Mouse (Mus musculus) embryonic facial prominence, embryonic 12.5 days (tissue): ENCODE data around the gene Fanci. TPM values are rescaled to one million over a fixed set of nuclear protein-coding genes. Genes with fewer than 3 reads are reported as not detected.

Source experiments
- ATAC-seq: fragments of 200-750 bp; cut with Nextera tagmentation; 2 replicates; pipeline ENCODE4 v1.8.0; 2017; ENCODE audit not compliant: insufficient number of reproducible peaks, insufficient read depth, low FRiP score, low TSS enrichment
- H3K27ac ChIP-seq: fragments of 300-500 bp; sonication (generic); 2 replicates; pipeline ENCODE4 v1.5.1; 2016; ENCODE audit warnings: mild to moderate bottlenecking
- H3K27me3 ChIP-seq: fragments of 300-500 bp; sonication (generic); 2 replicates; pipeline ENCODE4 v1.6.1; 2016; ENCODE audit warnings: mild to moderate bottlenecking, moderate library complexity
- H3K36me3 ChIP-seq: fragments of 300-500 bp; sonication (generic); 2 replicates; pipeline ENCODE4 v1.6.1; 2016; ENCODE audit warnings: mild to moderate bottlenecking
- H3K4me1 ChIP-seq: fragments of 300-500 bp; sonication (generic); 2 replicates; pipeline ENCODE4 v1.6.1; 2016
- H3K4me2 ChIP-seq: fragments of 300-500 bp; sonication (generic); replicated peaks from 2 replicates; pipeline ENCODE4 v1.6.1; 2016; ENCODE audit warnings: mild to moderate bottlenecking, moderate library complexity
- H3K4me3 ChIP-seq: fragments of 300-500 bp; sonication (generic); 2 replicates; pipeline ENCODE4 v1.5.1; 2016; ENCODE audit warnings: mild to moderate bottlenecking
- H3K9ac ChIP-seq: fragments of 300-500 bp; sonication (generic); 2 replicates; pipeline ENCODE4 v1.6.1; 2016; ENCODE audit warnings: mild to moderate bottlenecking, moderate library complexity
- H3K9me3 ChIP-seq: fragments of 300-500 bp; sonication (generic); 2 replicates; pipeline ENCODE4 v1.6.1; 2016; ENCODE audit warnings: mild to moderate bottlenecking, moderate library complexity
- WGBS: fragments of 180-500 bp; shearing (Covaris S2); methylation state at CpG from one replicate; pipeline ENCODE4 v1.1.7; 2016; 5-methylcytosine and 5-hydroxymethylcytosine counted together
- polyA plus RNA-seq: library from polyadenylated mRNA; unstranded; fragments of >200 nt; fragmentation: Nextera tagmentation; extraction: Ambion mirVana; gene quantifications from 2 replicates; pipeline ENCODE4 v1.2.1, GENCODE M21; 2016

Fanci gene
- 12.7 and 14.0 TPM in 2 replicates for polyA plus RNA-seq

DNA sequence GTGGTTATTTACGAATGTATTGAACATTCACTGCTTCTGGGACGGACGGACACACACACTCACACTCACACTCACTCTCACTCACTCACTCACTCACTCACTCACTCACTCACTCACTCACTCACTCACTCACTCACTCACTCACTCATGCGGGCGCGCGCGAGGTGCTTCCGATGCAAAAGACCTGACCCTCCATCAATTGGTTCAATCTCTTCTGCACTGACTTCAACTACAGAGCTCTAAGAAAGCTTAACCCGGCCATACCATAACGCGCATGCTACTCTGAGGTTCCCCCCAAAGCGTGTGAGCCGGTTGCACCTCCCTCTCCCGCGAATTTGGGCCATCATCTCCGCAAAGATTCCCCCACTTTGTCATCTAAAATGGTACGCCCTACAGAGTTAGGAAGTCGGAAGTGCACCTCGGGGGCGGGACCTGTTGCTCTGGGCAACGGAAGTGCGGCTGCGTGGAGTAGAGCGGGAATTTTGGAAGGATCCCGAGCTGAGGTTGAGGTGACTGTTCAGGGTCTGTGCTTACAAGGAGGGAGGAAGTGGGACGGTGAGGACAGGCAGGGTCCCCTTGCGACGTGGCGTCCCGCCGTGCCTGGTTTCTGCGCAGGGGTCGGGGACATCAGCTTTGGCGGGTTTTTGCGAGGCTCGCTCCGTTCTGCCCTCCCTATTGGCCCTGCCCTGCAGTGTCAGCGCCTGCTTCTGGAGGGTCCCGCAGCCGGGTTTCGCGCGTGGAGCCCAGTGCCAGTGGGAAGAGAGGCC is at the start of gene Fanci:
TSS of gene Fanci (plus strand) at position 47 of the 767 bp plus-strand sequence.
- ATAC-seq = peak; percentile 92
- Histone ChIP-seq H3K27me3 (no peaks in the 10 kb centered on the region), H3K27ac (peak within 1 kb of the TSS; percentile 92), H3K9ac (peak within 1 kb of the TSS; percentile 71), H3K4me2 (peak within 1 kb of the TSS; percentile 94), H3K4me1 (peaks cover 15% of the 10 kb centered on the region), H3K36me3 (no peaks in the 10 kb centered on the region), H3K4me3 (peak within 1 kb of the TSS; percentile 68), H3K9me3 (no peaks in the 10 kb centered on the region)
- whole genome bisulfite sequencing = under 1% methylated on average over 44 of the region's 44 CpGs

DNA sequence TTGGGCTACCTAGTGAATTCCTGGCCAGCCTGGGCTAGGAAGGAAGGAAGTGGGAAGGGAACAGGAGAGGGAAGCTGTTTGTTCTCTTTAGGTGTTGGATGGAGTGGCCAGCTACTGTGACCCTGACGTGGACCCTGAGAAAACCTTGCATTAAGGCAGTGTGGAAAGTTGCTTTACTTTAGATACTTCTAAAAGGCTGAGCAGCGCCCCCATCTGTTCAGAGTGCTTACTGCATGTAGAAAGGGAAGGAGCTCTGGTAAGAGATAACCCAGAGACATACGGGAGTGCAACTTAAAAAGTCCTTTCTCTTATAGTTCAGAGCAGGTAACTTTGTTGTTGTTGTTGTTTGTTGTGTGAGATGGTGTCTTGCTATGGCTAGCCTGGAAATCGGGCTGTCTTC is 45.8 kb upstream of the Fanci start:
- H3K9me3 ChIP-seq = no peaks in the 10 kb centered on the region
- no peak overlapping the region for H3K27ac ChIP-seq
- H3K4me3 ChIP-seq = no peak overlapping the region
- no peak for ATAC-seq
- H3K36me3 ChIP-seq = peaks cover 11% of the 10 kb centered on the region
- H3K27me3 ChIP-seq = no peaks in the 10 kb centered on the region
- H3K9ac ChIP-seq = no peak overlapping the region
- WGBS = 53% methylated on average over 4 of the region's 4 CpGs
- H3K4me2 ChIP-seq = no peak overlapping the region
- H3K4me1 ChIP-seq = no peaks in the 10 kb centered on the region

DNA sequence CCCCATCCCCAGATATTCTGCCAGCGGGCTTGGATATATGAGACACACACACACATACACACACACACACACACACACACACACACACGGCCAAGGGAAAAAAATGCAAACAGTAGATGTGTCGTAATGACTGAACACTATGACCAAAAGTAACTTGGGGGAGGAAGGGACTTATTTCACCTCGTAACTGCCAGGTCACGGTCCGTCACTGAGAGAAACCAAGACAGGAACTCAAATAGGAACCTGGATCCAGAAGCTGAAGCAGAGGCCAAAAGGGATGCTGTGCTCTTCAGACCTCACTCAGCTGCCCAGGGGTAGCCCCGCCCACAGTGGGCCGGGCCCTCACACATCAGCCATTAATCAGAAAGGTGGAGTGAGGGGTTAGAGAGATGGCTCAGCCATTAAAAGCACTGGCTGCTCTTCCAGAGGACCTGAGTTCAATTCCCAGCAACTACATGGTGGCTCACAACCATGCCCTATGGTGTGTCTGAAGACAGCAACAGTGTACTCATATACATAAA is 45.1 kb upstream of the Fanci start:
- peaks cover 14% of the 10 kb centered on the region for H3K36me3 ChIP-seq
- ATAC-seq = no peak
- no peaks in the 10 kb centered on the region for H3K27me3 ChIP-seq
- 76% methylated on average over 8 of the region's 8 CpGs for WGBS
- H3K4me1 ChIP-seq = no peaks in the 10 kb centered on the region
- H3K9ac ChIP-seq = no peak overlapping the region
- no peak overlapping the region for H3K4me2 ChIP-seq
- no peak overlapping the region for H3K27ac ChIP-seq
- no peaks in the 10 kb centered on the region for H3K9me3 ChIP-seq
- no peak overlapping the region for H3K4me3 ChIP-seq

DNA sequence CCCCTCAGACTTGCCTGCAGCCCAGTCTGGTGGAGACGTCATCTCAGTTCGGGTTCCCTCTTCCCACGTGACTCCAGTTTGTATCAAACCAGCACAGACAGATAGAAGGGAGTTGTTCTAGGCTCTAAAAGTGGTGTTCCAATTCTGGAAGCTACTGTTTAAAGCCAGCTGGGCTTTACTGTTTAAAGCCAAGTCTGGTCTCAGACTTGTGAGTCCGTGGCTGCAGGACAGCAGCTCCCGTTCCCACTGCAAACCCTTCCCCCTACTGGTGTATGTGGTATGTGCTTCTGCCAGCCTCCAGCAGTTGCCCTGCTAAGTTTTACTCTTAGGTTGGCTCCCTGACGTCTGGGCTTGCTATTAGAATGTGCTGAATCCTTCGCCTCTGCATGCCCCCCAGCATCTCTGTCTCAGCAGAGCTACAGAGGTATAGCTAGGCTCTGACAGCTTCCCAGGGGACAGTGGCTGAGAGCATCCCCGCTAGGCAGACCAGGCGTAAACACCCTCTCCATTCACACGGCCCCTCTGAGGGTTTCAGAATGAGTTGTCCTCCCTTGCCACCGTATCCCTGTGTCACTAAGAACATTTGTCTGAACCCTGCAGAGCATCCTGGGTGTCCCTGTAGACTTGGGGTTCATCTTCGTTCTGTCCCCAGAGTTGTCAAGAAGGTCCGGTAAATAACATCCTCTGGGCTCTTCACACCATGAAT is 44.5 kb upstream of the Fanci start:
- Histone ChIP-seq H3K27ac (no peak overlapping the region), H3K36me3 (peaks cover 17% of the 10 kb centered on the region), H3K27me3 (no peaks in the 10 kb centered on the region), H3K4me2 (no peak overlapping the region), H3K9me3 (no peaks in the 10 kb centered on the region), H3K4me3 (no peak overlapping the region), H3K9ac (no peak overlapping the region), H3K4me1 (no peaks in the 10 kb centered on the region)
- no peak for ATAC-seq
- WGBS = 74% methylated on average over 13 of the region's 13 CpGs

DNA sequence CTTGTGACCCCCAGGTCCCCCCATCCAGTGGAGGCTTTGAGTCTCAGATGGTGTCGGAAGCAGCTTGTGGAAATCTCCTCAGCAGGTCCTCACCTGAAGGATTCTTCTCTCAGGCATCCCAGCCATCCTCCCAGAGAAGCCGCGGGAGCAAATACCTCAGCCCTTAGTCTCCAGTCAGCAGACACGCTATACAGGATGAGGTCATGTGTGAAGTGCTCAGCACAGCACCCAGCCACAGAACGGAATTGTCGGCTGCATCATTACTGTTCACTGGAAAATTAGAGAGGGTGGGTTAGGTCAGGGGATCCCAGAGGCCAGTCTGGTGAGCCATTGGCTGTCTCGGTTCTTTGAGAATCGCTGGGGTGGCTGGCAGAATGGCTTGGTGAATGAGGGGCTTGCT is 42.9 kb upstream of the Fanci start:
- Histone ChIP-seq H3K27ac (no peak overlapping the region), H3K36me3 (peaks cover 23% of the 10 kb centered on the region), H3K27me3 (no peaks in the 10 kb centered on the region), H3K4me1 (no peaks in the 10 kb centered on the region), H3K9me3 (no peaks in the 10 kb centered on the region), H3K4me2 (no peak overlapping the region), H3K4me3 (no peak overlapping the region), H3K9ac (no peak overlapping the region)
- 81% methylated on average over 8 of the region's 8 CpGs for WGBS
- no peak for ATAC-seq

DNA sequence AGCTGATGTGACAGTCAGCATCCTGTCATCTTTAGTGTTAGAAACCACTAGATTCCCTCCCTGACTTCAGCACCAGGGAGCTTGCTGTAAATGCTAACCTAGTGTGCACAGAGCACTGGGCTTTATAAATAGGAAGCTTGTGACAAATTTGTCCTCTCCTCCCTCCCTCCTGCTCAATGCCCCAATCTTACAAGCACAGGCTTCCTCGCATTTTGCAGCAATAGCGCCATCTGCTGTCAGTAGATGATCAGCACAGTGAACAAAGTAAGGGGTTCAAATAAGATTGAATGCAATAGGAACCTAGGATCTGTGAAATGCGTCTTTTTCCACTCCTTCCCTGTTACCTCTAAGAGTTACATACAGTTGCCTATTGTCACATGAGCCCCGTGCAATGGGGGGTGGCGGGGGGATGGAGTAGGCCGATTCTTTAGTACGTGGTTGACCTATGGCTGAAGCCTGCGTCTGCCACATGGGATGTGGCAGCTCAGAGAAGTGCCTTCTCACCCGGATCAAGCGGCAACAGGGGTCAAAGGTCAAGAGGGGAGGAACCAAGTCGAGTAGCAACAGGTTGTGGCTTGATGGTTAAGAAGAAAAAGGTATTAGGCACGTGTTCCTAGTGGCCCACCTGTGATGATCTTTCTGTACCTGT is 41.9 kb upstream of the Fanci start:
- WGBS = 34% methylated on average over 12 of the region's 12 CpGs
- no peak for ATAC-seq
- Histone ChIP-seq H3K27ac (no peak overlapping the region), H3K9ac (no peak overlapping the region), H3K27me3 (no peaks in the 10 kb centered on the region), H3K36me3 (peaks cover 32% of the 10 kb centered on the region), H3K4me1 (no peaks in the 10 kb centered on the region), H3K9me3 (no peaks in the 10 kb centered on the region), H3K4me3 (no peak overlapping the region), H3K4me2 (no peak overlapping the region)

DNA sequence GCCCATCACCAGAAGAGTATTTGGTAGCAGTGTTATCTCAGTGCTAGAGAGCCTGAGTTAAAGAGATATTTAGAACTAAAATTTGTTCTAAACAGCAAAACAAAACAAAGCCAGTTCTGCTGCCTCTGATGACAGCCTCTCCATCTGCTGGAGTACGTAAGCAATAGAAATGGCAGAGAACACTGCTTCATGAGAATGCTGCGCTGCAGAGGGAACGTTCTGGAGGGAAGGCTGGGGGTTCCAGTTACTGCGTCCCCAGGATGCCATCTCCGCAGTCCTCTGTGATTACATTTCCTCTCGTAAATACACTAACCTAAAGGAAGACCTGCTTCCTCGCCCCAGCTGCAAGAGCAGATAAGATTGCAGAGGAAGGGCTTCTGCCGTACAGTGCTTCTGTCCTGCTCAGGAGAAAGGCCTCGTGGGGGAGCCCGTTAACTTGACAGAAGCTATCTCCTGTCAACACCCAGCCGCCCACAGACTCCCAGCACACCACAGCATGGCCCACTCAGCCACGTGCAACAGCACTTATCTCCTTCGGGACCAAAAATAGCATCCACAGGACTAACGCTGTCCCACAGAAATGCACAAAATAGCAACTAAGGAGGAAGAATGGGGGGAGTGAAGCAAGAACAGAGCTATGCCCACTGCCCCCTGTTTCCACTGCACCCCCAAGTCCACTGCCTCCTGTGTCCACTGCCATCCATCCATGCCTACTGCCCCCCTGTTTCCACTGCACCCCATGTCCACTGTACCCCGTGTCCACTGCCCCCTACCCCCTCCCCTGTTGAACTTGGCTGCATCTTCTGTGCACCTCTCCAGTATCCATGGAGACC is 33.2 kb upstream of the Fanci start:
- H3K36me3 ChIP-seq = peaks cover 49% of the 10 kb centered on the region
- ATAC-seq = no peak
- H3K9ac ChIP-seq = no peak overlapping the region; the same call in 1 of the 2 replicates
- H3K4me2 ChIP-seq = no peak overlapping the region
- 81% methylated on average over 15 of the region's 15 CpGs for WGBS
- no peaks in the 10 kb centered on the region for H3K27me3 ChIP-seq
- H3K4me1 ChIP-seq = no peaks in the 10 kb centered on the region
- no peak overlapping the region for H3K4me3 ChIP-seq
- H3K27ac ChIP-seq = no peak overlapping the region
- no peaks in the 10 kb centered on the region for H3K9me3 ChIP-seq

DNA sequence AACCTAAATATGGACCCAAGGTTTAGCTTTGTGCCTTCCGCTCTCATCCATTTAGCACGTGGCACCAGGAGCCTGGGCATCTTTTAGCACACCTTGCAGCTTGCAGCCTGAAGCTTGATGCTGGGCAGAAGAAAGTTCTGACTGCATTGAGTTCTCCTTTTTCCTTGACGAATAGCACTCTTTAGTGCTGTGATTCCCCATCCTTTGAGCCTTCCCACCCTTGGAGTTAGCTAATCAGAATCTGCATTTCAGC is 32.6 kb upstream of the Fanci start:
- no peaks in the 10 kb centered on the region for H3K27me3 ChIP-seq
- H3K4me1 ChIP-seq = no peaks in the 10 kb centered on the region
- H3K27ac ChIP-seq = no peak overlapping the region
- WGBS = 88% methylated on average over 3 of the region's 3 CpGs
- H3K36me3 ChIP-seq = peaks cover 44% of the 10 kb centered on the region
- H3K4me3 ChIP-seq = no peak overlapping the region
- no peaks in the 10 kb centered on the region for H3K9me3 ChIP-seq
- no peak overlapping the region for H3K4me2 ChIP-seq
- no peak for ATAC-seq
- no peak overlapping the region for H3K9ac ChIP-seq

DNA sequence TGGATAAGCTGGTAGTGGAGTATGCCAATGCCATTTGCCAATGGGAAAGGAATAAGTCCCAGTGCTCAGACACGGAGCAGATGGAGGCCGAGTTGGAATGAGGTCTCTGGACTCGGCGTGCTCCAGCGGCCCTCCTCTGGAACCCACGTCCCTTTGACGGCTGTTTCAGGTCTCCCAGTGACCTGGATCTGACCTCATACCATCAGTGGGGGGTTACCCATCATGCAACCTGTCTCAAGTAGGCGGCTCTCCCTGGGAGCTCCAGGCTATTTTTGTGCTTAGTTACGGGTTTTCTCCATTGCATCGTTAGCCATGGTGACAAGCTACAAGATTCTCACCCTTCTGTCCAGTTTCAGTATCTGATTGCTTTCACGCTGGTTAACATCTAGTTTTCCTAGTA is 31.7 kb upstream of the Fanci start:
- Histone ChIP-seq H3K36me3 (peaks cover 37% of the 10 kb centered on the region), H3K4me2 (no peak overlapping the region)
- WGBS = 70% methylated on average over 11 of the region's 11 CpGs

DNA sequence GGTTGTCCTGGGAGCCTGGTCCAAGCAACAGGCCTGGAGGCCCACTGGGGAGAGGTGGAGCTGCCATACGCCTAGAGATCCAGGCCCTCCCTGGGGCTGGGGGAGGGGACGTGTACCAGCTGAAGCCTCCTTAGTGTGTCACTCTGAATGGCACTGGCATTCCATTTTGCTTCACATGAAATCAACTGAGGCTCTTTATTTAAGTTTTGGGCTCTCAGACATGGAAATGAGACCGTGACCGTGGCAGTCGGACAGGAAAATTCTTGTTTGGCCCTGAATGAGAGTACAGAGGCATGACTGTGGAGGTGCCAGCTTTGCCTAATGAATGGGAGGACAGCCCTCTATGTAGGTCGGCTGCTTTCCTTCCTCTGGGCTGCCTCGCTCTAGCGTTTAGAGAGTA is 29.5 kb upstream of the Fanci start:
- Histone ChIP-seq H3K4me1 (no peaks in the 10 kb centered on the region), H3K9me3 (no peaks in the 10 kb centered on the region), H3K27ac (no peak overlapping the region), H3K4me3 (no peak overlapping the region), H3K9ac (no peak overlapping the region), H3K4me2 (no peak overlapping the region), H3K27me3 (no peaks in the 10 kb centered on the region), H3K36me3 (peaks cover 19% of the 10 kb centered on the region)
- WGBS = 78% methylated on average over 8 of the region's 8 CpGs
- no peak for ATAC-seq

More for the DNA sequence above, 31.7 kb upstream of the Fanci start:
- ATAC-seq = no peak
- Histone ChIP-seq H3K4me3 (no peak overlapping the region), H3K9me3 (no peaks in the 10 kb centered on the region), H3K27me3 (no peaks in the 10 kb centered on the region), H3K9ac (no peak overlapping the region), H3K27ac (no peak overlapping the region), H3K4me1 (no peaks in the 10 kb centered on the region)

DNA sequence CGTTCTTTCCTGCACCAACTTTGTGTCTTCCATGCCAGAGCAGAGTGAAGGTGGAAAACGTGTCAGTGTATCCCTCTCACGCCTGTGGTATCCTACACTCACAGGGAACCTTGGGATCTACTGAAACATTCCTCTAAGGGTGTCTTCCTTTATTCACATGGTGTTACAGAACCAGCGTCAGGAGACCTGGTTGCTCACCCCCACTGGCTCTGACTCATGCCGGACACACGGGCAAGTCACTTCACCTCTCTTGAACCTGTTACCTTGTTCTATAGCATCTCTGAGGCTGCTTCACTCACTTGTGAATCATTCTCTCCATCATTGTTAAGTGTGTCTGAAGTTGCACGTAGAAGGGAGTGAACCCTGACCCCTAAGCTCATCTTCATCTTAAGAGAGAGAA is 28.9 kb upstream of the Fanci start:
- H3K4me2 ChIP-seq = no peak overlapping the region
- peaks cover 16% of the 10 kb centered on the region for H3K36me3 ChIP-seq
- H3K27ac ChIP-seq = no peak overlapping the region
- H3K4me1 ChIP-seq = no peaks in the 10 kb centered on the region
- no peak overlapping the region for H3K9ac ChIP-seq
- H3K9me3 ChIP-seq = no peaks in the 10 kb centered on the region
- no peaks in the 10 kb centered on the region for H3K27me3 ChIP-seq
- 93% methylated on average over 7 of the region's 7 CpGs for WGBS
- no peak for ATAC-seq
- H3K4me3 ChIP-seq = no peak overlapping the region
